Mouse (Mus musculus) kidney, embryonic 14.5 days (tissue): ENCODE data around the gene Stx3. TPM values are rescaled to one million over a fixed set of nuclear protein-coding genes. Genes with fewer than 3 reads are reported as not detected.

Experiments used
- ATAC-seq: fragments of 200-750 bp; cut with Nextera tagmentation; 2 replicates; pipeline ENCODE4 v1.8.0; 2017; ENCODE audit warnings: moderate number of reproducible peaks, mild to moderate bottlenecking, moderate TSS enrichment, moderate library complexity; ENCODE audit not compliant: low FRiP score, low TSS enrichment
- H3K27ac ChIP-seq: fragments of 300-500 bp; sonication (generic); 2 replicates; pipeline ENCODE4 v1.5.1; 2014; ENCODE audit warnings: low read depth, mild to moderate bottlenecking, low read length, moderate library complexity, mixed read lengths
- H3K27me3 ChIP-seq: fragments of 300-500 bp; sonication (generic); 2 replicates; pipeline ENCODE4 v1.6.1; 2014; ENCODE audit warnings: mild to moderate bottlenecking, low read length; ENCODE audit not compliant: control insufficient read depth, insufficient read depth
- H3K36me3 ChIP-seq: fragments of 300-500 bp; sonication (generic); 2 replicates; pipeline ENCODE4 v1.6.1; 2014; ENCODE audit warnings: low read length, mixed read lengths; ENCODE audit not compliant: control insufficient read depth, insufficient read depth
- H3K4me1 ChIP-seq: fragments of 300-500 bp; sonication (generic); 2 replicates; pipeline ENCODE4 v1.6.1; 2014; ENCODE audit warnings: low read length, mixed read lengths; ENCODE audit not compliant: control insufficient read depth, insufficient read depth
- H3K4me2 ChIP-seq: fragments of 300-500 bp; sonication (generic); replicated peaks from 2 replicates; pipeline ENCODE4 v1.6.1; 2014; ENCODE audit warnings: low read depth, mild to moderate bottlenecking, low read length
- H3K4me3 ChIP-seq: fragments of 300-500 bp; sonication (generic); 2 replicates; pipeline ENCODE4 v1.5.1; 2014; ENCODE audit warnings: mild to moderate bottlenecking, low read length
- H3K9ac ChIP-seq: fragments of 300-500 bp; sonication (generic); 2 replicates; pipeline ENCODE4 v1.6.1; 2014; ENCODE audit warnings: low read depth, mild to moderate bottlenecking, low read length, moderate library complexity
- H3K9me3 ChIP-seq: fragments of 300-500 bp; sonication (generic); 2 replicates; pipeline ENCODE4 v1.6.1; 2016; ENCODE audit warnings: low read length; ENCODE audit not compliant: control insufficient read depth
- WGBS: fragments of 180-500 bp; shearing (Covaris S2); extraction: QIAGEN DNeasy Blood & Tissue Kit; methylation state at CpG from one replicate; pipeline ENCODE4 v1.1.7; 2014; 5-methylcytosine and 5-hydroxymethylcytosine counted together
- polyA plus RNA-seq: library from polyadenylated mRNA; unstranded; fragments of >200 nt; fragmentation: Nextera tagmentation; extraction: Ambion mirVana; gene quantifications from 2 replicates; pipeline ENCODE4 v1.2.1, GENCODE M21; 2014

Gene Stx3
- polyA plus RNA-seq, 1 experiment from 2014 or later: 20.9 TPM

- Histone ChIP-seq H3K4me2 (peak overlapping the region; percentile 71; the same call in 1 of the 2 replicates), H3K4me3 (no peak overlapping the region), H3K9ac (no peak overlapping the region), H3K36me3 (peaks cover 15% of the 10 kb centered on the region), H3K9me3 (no peaks in the 10 kb centered on the region), H3K27ac (no peak overlapping the region), H3K27me3 (no peaks in the 10 kb centered on the region), H3K4me1 (0 out of 2 replicates have a peak, but pooled peaks cover 6% of the 10 kb centered on the region)
- 0 out of 2 replicates have a peak, but pooled peaks have one; percentile 10 for ATAC-seq
- 89% methylated on average over 5 of the region's 5 CpGs for WGBS
Observed at GRCm38 (mm10) chr19:11769257-11769920, 49.8 kb downstream of the Stx3 start.

GRCm38 (mm10) chr19:11768163-11768562 lies 51.0 kb downstream of the Stx3 start:
- 0 out of 2 replicates have a peak, but pooled peaks cover 6% of the 10 kb centered on the region for H3K4me1 ChIP-seq
- H3K9me3 ChIP-seq: no peaks in the 10 kb centered on the region
- H3K4me3 ChIP-seq: no peak overlapping the region
- peaks cover 3% of the 10 kb centered on the region for H3K36me3 ChIP-seq
- no peak overlapping the region for H3K27ac ChIP-seq
- no peaks in the 10 kb centered on the region for H3K27me3 ChIP-seq
- H3K4me2 ChIP-seq: no peak overlapping the region
- no peak overlapping the region for H3K9ac ChIP-seq
- 19% methylated on average over 3 of the region's 3 CpGs for WGBS
- no peak for ATAC-seq

GRCm38 (mm10) chr19:11766413-11766812 lies 52.8 kb downstream of the Stx3 start:
- 68% methylated on average over 4 of the region's 4 CpGs for WGBS
- no peak overlapping the region for H3K4me3 ChIP-seq
- H3K27ac ChIP-seq: no peak overlapping the region
- 0 out of 2 replicates have a peak, but pooled peaks cover 6% of the 10 kb centered on the region for H3K4me1 ChIP-seq
- no peaks in the 10 kb centered on the region for H3K36me3 ChIP-seq
- no peaks in the 10 kb centered on the region for H3K9me3 ChIP-seq
- H3K4me2 ChIP-seq: no peak overlapping the region
- ATAC-seq: no peak
- H3K9ac ChIP-seq: no peak overlapping the region
- H3K27me3 ChIP-seq: no peaks in the 10 kb centered on the region

GRCm38 (mm10) chr19:11765059-11765458 lies 54.1 kb downstream of the Stx3 start:
- no peak for ATAC-seq
- H3K4me1 ChIP-seq: no peaks in the 10 kb centered on the region
- H3K9me3 ChIP-seq: no peaks in the 10 kb centered on the region
- no peaks in the 10 kb centered on the region for H3K36me3 ChIP-seq
- no peak overlapping the region for H3K4me3 ChIP-seq
- H3K27me3 ChIP-seq: no peaks in the 10 kb centered on the region
- H3K27ac ChIP-seq: no peak overlapping the region
- no peak overlapping the region for H3K9ac ChIP-seq
- H3K4me2 ChIP-seq: no peak overlapping the region
- WGBS: 90% methylated on average over 3 of the region's 3 CpGs

GRCm38 (mm10) chr19:11747298-11747697 lies 71.9 kb downstream of the Stx3 start, which contains the start of gene Gif:
Gene Gif (plus strand): TSS chr19:11747554.
- ATAC-seq: no peak
- 85% methylated on average over 2 of the region's 2 CpGs for WGBS
- Histone ChIP-seq H3K27ac (no peak within 1 kb of the TSS), H3K9me3 (no peaks in the 10 kb centered on the region), H3K4me1 (no peaks in the 10 kb centered on the region), H3K4me3 (no peak within 1 kb of the TSS), H3K9ac (no peak within 1 kb of the TSS), H3K36me3 (no peaks in the 10 kb centered on the region), H3K4me2 (no peak within 1 kb of the TSS), H3K27me3 (no peaks in the 10 kb centered on the region)

GRCm38 (mm10) chr19:11745680-11746079 lies 73.5 kb downstream of the Stx3 start:
- ATAC-seq: no peak
- no peak overlapping the region for H3K4me2 ChIP-seq

GRCm38 (mm10) chr19:11736455-11736854 lies 82.7 kb downstream of the Stx3 start:
- H3K9me3 ChIP-seq: no peaks in the 10 kb centered on the region
- no peak overlapping the region for H3K4me3 ChIP-seq
- H3K36me3 ChIP-seq: no peaks in the 10 kb centered on the region
- H3K27ac ChIP-seq: no peak overlapping the region
- no peak overlapping the region for H3K9ac ChIP-seq
- no peaks in the 10 kb centered on the region for H3K4me1 ChIP-seq
- no peak for ATAC-seq
- 58% methylated on average over 1 of the region's 1 CpGs for WGBS
- H3K27me3 ChIP-seq: no peaks in the 10 kb centered on the region
- H3K4me2 ChIP-seq: no peak overlapping the region

More at GRCm38 (mm10) chr19:11745680-11746079, 73.5 kb downstream of the Stx3 start:
- H3K36me3 ChIP-seq: no peaks in the 10 kb centered on the region
- no peak overlapping the region for H3K9ac ChIP-seq
- no peak overlapping the region for H3K27ac ChIP-seq
- no peaks in the 10 kb centered on the region for H3K27me3 ChIP-seq
- no peaks in the 10 kb centered on the region for H3K4me1 ChIP-seq
- H3K4me3 ChIP-seq: no peak overlapping the region
- no peaks in the 10 kb centered on the region for H3K9me3 ChIP-seq

- ATAC-seq: no peak
- H3K9ac ChIP-seq: no peak overlapping the region
- no peak overlapping the region for H3K27ac ChIP-seq
- no peaks in the 10 kb centered on the region for H3K9me3 ChIP-seq
- H3K4me2 ChIP-seq: no peak overlapping the region
- 85% methylated on average over 1 of the region's 1 CpGs for WGBS
- H3K36me3 ChIP-seq: no peaks in the 10 kb centered on the region
- no peak overlapping the region for H3K4me3 ChIP-seq
- H3K4me1 ChIP-seq: no peaks in the 10 kb centered on the region
- no peaks in the 10 kb centered on the region for H3K27me3 ChIP-seq
Observed at GRCm38 (mm10) chr19:11730278-11730677, 88.9 kb downstream of the Stx3 start.

GRCm38 (mm10) chr19:11727304-11727703 lies 91.9 kb downstream of the Stx3 start:
- Histone ChIP-seq H3K9ac (no peak overlapping the region), H3K27me3 (no peaks in the 10 kb centered on the region), H3K9me3 (no peaks in the 10 kb centered on the region), H3K4me2 (no peak overlapping the region), H3K4me1 (no peaks in the 10 kb centered on the region), H3K4me3 (no peak overlapping the region), H3K36me3 (no peaks in the 10 kb centered on the region), H3K27ac (no peak overlapping the region)
- no peak for ATAC-seq
- 91% methylated on average over 5 of the region's 5 CpGs for WGBS
